Mouse (Mus musculus) neural tube, embryonic 11.5 days (tissue): ENCODE data around the gene Galntl6. TPM values are rescaled to one million over a fixed set of nuclear protein-coding genes. Genes with fewer than 3 reads are reported as not detected.
"Not testable (repeated sequence)": the region's sequence is repeated elsewhere in the genome, so short reads cannot be mapped to it uniquely, and the experiment has no call there.

Source experiments
- ATAC-seq: fragments of 200-750 bp; cut with Nextera tagmentation; 2 replicates; pipeline ENCODE4 v1.8.0; 2017; ENCODE audit warnings: moderate number of reproducible peaks, mild to moderate bottlenecking, moderate TSS enrichment, moderate library complexity; ENCODE audit not compliant: insufficient read depth, low FRiP score, low TSS enrichment
- DNase-seq: peaks from one replicate; pipeline ENCODE4 v3.0.0-alpha.2; 2015; ENCODE audit warnings: low spot score
- H3K27ac ChIP-seq: fragments of 300-500 bp; sonication (generic); 2 replicates; pipeline ENCODE4 v1.5.1; 2014; ENCODE audit warnings: low read depth, mild to moderate bottlenecking, low read length
- H3K27me3 ChIP-seq: fragments of 300-500 bp; sonication (generic); 2 replicates; pipeline ENCODE4 v1.6.1; 2014; ENCODE audit warnings: mild to moderate bottlenecking, low read length, mixed read lengths; ENCODE audit not compliant: control insufficient read depth, insufficient read depth
- H3K36me3 ChIP-seq: fragments of 300-500 bp; sonication (generic); 2 replicates; pipeline ENCODE4 v1.6.1; 2014; ENCODE audit warnings: mild to moderate bottlenecking, low read length, moderate library complexity, mixed read lengths; ENCODE audit not compliant: control insufficient read depth, insufficient read depth
- H3K4me1 ChIP-seq: fragments of 300-500 bp; sonication (generic); 2 replicates; pipeline ENCODE4 v1.6.1; 2014; ENCODE audit warnings: low read length, mixed read lengths; ENCODE audit not compliant: control insufficient read depth, insufficient read depth
- H3K4me2 ChIP-seq: fragments of 300-500 bp; sonication (generic); 2 replicates; pipeline ENCODE4 v1.6.1; 2014; ENCODE audit warnings: low read depth, mild to moderate bottlenecking, moderate library complexity
- H3K4me3 ChIP-seq: fragments of 300-500 bp; sonication (generic); 2 replicates; pipeline ENCODE4 v1.5.1; 2014; ENCODE audit warnings: low read depth, low read length
- H3K9ac ChIP-seq: fragments of 300-500 bp; sonication (generic); 2 replicates; pipeline ENCODE4 v1.6.1; 2014; ENCODE audit warnings: mild to moderate bottlenecking, low read length
- H3K9me3 ChIP-seq: fragments of 300-500 bp; sonication (generic); 2 replicates; pipeline ENCODE4 v1.6.1; 2016; ENCODE audit warnings: low read length; ENCODE audit not compliant: control insufficient read depth
- WGBS: fragments of 180-500 bp; shearing (Covaris S2); extraction: QIAGEN DNeasy Blood & Tissue Kit; methylation state at CpG from one replicate; pipeline ENCODE4 v1.1.7; 2014; 5-methylcytosine and 5-hydroxymethylcytosine counted together
- polyA plus RNA-seq: library from polyadenylated mRNA; unstranded; fragments of >200 nt; fragmentation: Nextera tagmentation; extraction: Ambion mirVana; gene quantifications from 2 replicates; pipeline ENCODE4 v1.2.1, GENCODE M21; 2014

The Galntl6 gene
- polyA plus RNA-seq, 1 experiment from 2014 or later: 3.3 TPM

GRCm38 (mm10) chr8:58463342-58463741, 449.1 kb downstream of the Galntl6 start:
- WGBS: 89% methylated on average over 2 of the region's 2 CpGs
- not testable (repeated sequence) for H3K27ac ChIP-seq, H3K27me3 ChIP-seq, DNase-seq, H3K4me1 ChIP-seq, ATAC-seq, H3K9me3 ChIP-seq, H3K9ac ChIP-seq, H3K4me3 ChIP-seq, H3K36me3 ChIP-seq, H3K4me2 ChIP-seq

- Histone ChIP-seq H3K9ac (no peak overlapping the region), H3K4me2 (no peak overlapping the region), H3K27me3 (no peaks in the 10 kb centered on the region), H3K4me1 (no peaks in the 10 kb centered on the region), H3K27ac (no peak overlapping the region), H3K36me3 (no peaks in the 10 kb centered on the region), H3K9me3 (no peaks in the 10 kb centered on the region), H3K4me3 (no peak overlapping the region)
- ATAC-seq (no peak), DNase-seq (no peak)
- WGBS: 85% methylated on average over 2 of the region's 2 CpGs
Observed at GRCm38 (mm10) chr8:58442696-58443095, 469.7 kb downstream of the Galntl6 start.

GRCm38 (mm10) chr8:58418481-58418880, 494.0 kb downstream of the Galntl6 start:
- no peak overlapping the region for H3K27ac ChIP-seq
- DNase-seq (no peak), ATAC-seq (no peak)
- H3K4me2 ChIP-seq: no peak overlapping the region
- 62% methylated on average over 5 of the region's 5 CpGs for WGBS
- H3K4me3 ChIP-seq: no peak overlapping the region
- H3K9me3 ChIP-seq: no peaks in the 10 kb centered on the region
- H3K9ac ChIP-seq: no peak overlapping the region
- H3K4me1 ChIP-seq: no peaks in the 10 kb centered on the region
- H3K36me3 ChIP-seq: no peaks in the 10 kb centered on the region
- H3K27me3 ChIP-seq: no peaks in the 10 kb centered on the region

GRCm38 (mm10) chr8:58417551-58417950, 494.9 kb downstream of the Galntl6 start:
- no peaks in the 10 kb centered on the region for H3K9me3 ChIP-seq
- no peak overlapping the region for H3K4me2 ChIP-seq
- no peaks in the 10 kb centered on the region for H3K27me3 ChIP-seq
- ATAC-seq (no peak), DNase-seq (no peak)
- H3K27ac ChIP-seq: no peak overlapping the region
- H3K4me3 ChIP-seq: no peak overlapping the region
- 79% methylated on average over 1 of the region's 1 CpGs for WGBS
- no peak overlapping the region for H3K9ac ChIP-seq
- H3K4me1 ChIP-seq: no peaks in the 10 kb centered on the region
- no peaks in the 10 kb centered on the region for H3K36me3 ChIP-seq

GRCm38 (mm10) chr8:58396500-58396899, 515.9 kb downstream of the Galntl6 start:
- WGBS: 71% methylated on average over 3 of the region's 3 CpGs
- Histone ChIP-seq H3K4me2 (no peak overlapping the region), H3K4me1 (no peaks in the 10 kb centered on the region), H3K27me3 (no peaks in the 10 kb centered on the region), H3K9me3 (no peaks in the 10 kb centered on the region), H3K9ac (no peak overlapping the region), H3K4me3 (no peak overlapping the region), H3K36me3 (no peaks in the 10 kb centered on the region), H3K27ac (no peak overlapping the region)
- DNase-seq (no peak), ATAC-seq (no peak)

- H3K36me3 ChIP-seq: no peaks in the 10 kb centered on the region
- DNase-seq: no peak
- 88% methylated on average over 1 of the region's 1 CpGs for WGBS
- H3K27me3 ChIP-seq: no peaks in the 10 kb centered on the region
- no peaks in the 10 kb centered on the region for H3K9me3 ChIP-seq
- H3K4me1 ChIP-seq: no peaks in the 10 kb centered on the region
- no peak overlapping the region for H3K4me2 ChIP-seq
- no peak overlapping the region for H3K4me3 ChIP-seq
- no peak overlapping the region for H3K27ac ChIP-seq
- ATAC-seq: no peak
- no peak overlapping the region for H3K9ac ChIP-seq
Observed at GRCm38 (mm10) chr8:58395879-58396278, 516.6 kb downstream of the Galntl6 start.

GRCm38 (mm10) chr8:58372389-58372788, 540.1 kb downstream of the Galntl6 start:
- no peak for DNase-seq
- no peaks in the 10 kb centered on the region for H3K36me3 ChIP-seq
- H3K9ac ChIP-seq: no peak overlapping the region
- no peaks in the 10 kb centered on the region for H3K9me3 ChIP-seq
- WGBS: 74% methylated on average over 2 of the region's 2 CpGs
- no peaks in the 10 kb centered on the region for H3K4me1 ChIP-seq
- no peak overlapping the region for H3K4me2 ChIP-seq
- ATAC-seq: no peak
- H3K27ac ChIP-seq: no peak overlapping the region
- H3K4me3 ChIP-seq: no peak overlapping the region
- no peaks in the 10 kb centered on the region for H3K27me3 ChIP-seq

GRCm38 (mm10) chr8:58371979-58372378, 540.5 kb downstream of the Galntl6 start:
- DNase-seq (no peak), ATAC-seq (no peak)
- Histone ChIP-seq H3K27ac (no peak overlapping the region), H3K4me1 (no peaks in the 10 kb centered on the region), H3K36me3 (no peaks in the 10 kb centered on the region), H3K4me3 (no peak overlapping the region), H3K4me2 (no peak overlapping the region), H3K9ac (no peak overlapping the region), H3K27me3 (no peaks in the 10 kb centered on the region), H3K9me3 (no peaks in the 10 kb centered on the region)
- WGBS: 79% methylated on average over 10 of the region's 10 CpGs

GRCm38 (mm10) chr8:58331151-58331550, 581.3 kb downstream of the Galntl6 start:
- WGBS: 67% methylated on average over 1 of the region's 1 CpGs
- Histone ChIP-seq H3K27ac (no peak overlapping the region), H3K27me3 (no peaks in the 10 kb centered on the region), H3K4me1 (no peaks in the 10 kb centered on the region), H3K4me3 (no peak overlapping the region), H3K9ac (no peak overlapping the region), H3K9me3 (no peaks in the 10 kb centered on the region), H3K36me3 (no peaks in the 10 kb centered on the region), H3K4me2 (no peak overlapping the region)
- DNase-seq: no peak
- no peak for ATAC-seq
